Mouse (Mus musculus): ENCODE results near the gene Oip5. TPM values are rescaled to one million over a fixed set of nuclear protein-coding genes. Genes with fewer than 3 reads are reported as not detected.

The Oip5 gene
- polyA plus RNA-seq, 1 experiment: 1.4 TPM

GRCm38 (mm10) chr2:119591247-119591646 is 27.0 kb downstream of the Oip5 start:
- H3K27ac ChIP-seq (ENCODE audit: insufficient read depth, low read length): no peak overlapping the region
- no peak for TF ChIP-seq POLR2A (IDR thresholded peaks at IDR 0.05; ENCODE audit: extremely low read depth, insufficient read depth, low read length)
- TF ChIP-seq CTCF (IDR thresholded peaks at IDR 0.05; ENCODE audit: extremely low read depth, insufficient read depth, low read length): no peak
- H3K4me1 ChIP-seq (ENCODE audit: control insufficient read depth, insufficient read depth, low read length): peaks cover 3% of the 10 kb centered on the region
- no peak overlapping the region for H3K4me3 ChIP-seq (ENCODE audit: insufficient read depth, low read length)

GRCm38 (mm10) chr2:119587383-119587782 is 30.9 kb downstream of the Oip5 start:
- Histone ChIP-seq H3K4me3 (ENCODE audit: insufficient read depth, low read length) (no peak overlapping the region), H3K27ac (ENCODE audit: insufficient read depth, low read length) (no peak overlapping the region), H3K4me1 (ENCODE audit: control insufficient read depth, insufficient read depth, low read length) (no peaks in the 10 kb centered on the region)
- TF ChIP-seq CTCF (IDR thresholded peaks at IDR 0.05; ENCODE audit: extremely low read depth, insufficient read depth, low read length): peak; percentile 60
- no peak for TF ChIP-seq POLR2A (IDR thresholded peaks at IDR 0.05; ENCODE audit: extremely low read depth, insufficient read depth, low read length)

GRCm38 (mm10) chr2:119584282-119584681 is 34.0 kb downstream of the Oip5 start:
- no peak overlapping the region for H3K27ac ChIP-seq (ENCODE audit: insufficient read depth, low read length)
- no peak overlapping the region for H3K4me3 ChIP-seq (ENCODE audit: insufficient read depth, low read length)
- H3K4me1 ChIP-seq (ENCODE audit: control insufficient read depth, insufficient read depth, low read length): no peaks in the 10 kb centered on the region
- TF ChIP-seq CTCF (IDR thresholded peaks at IDR 0.05; ENCODE audit: extremely low read depth, insufficient read depth, low read length): no peak
- no peak for TF ChIP-seq POLR2A (IDR thresholded peaks at IDR 0.05; ENCODE audit: extremely low read depth, insufficient read depth, low read length)

- TF ChIP-seq CTCF (IDR thresholded peaks at IDR 0.05; ENCODE audit: extremely low read depth, insufficient read depth, low read length) (no peak), POLR2A (IDR thresholded peaks at IDR 0.05; ENCODE audit: extremely low read depth, insufficient read depth, low read length) (no peak)
- no peaks in the 10 kb centered on the region for H3K4me1 ChIP-seq (ENCODE audit: control insufficient read depth, insufficient read depth, low read length)
- no peak overlapping the region for H3K4me3 ChIP-seq (ENCODE audit: insufficient read depth, low read length)
- no peak overlapping the region for H3K27ac ChIP-seq (ENCODE audit: insufficient read depth, low read length)
Measured at GRCm38 (mm10) chr2:119583439-119583838, 34.8 kb downstream of the Oip5 start.

GRCm38 (mm10) chr2:119581571-119581970 is 36.7 kb downstream of the Oip5 start:
- TF ChIP-seq CTCF (IDR thresholded peaks at IDR 0.05; ENCODE audit: extremely low read depth, insufficient read depth, low read length) (no peak), POLR2A (IDR thresholded peaks at IDR 0.05; ENCODE audit: extremely low read depth, insufficient read depth, low read length) (no peak)
- no peak overlapping the region for H3K4me3 ChIP-seq (ENCODE audit: insufficient read depth, low read length)

GRCm38 (mm10) chr2:119572471-119572870 is 45.8 kb downstream of the Oip5 start:
- Histone ChIP-seq H3K4me3 (ENCODE audit: insufficient read depth, low read length) (no peak overlapping the region), H3K4me1 (ENCODE audit: control insufficient read depth, insufficient read depth, low read length) (no peaks in the 10 kb centered on the region), H3K27ac (ENCODE audit: insufficient read depth, low read length) (no peak overlapping the region)
- no peak for TF ChIP-seq CTCF (IDR thresholded peaks at IDR 0.05; ENCODE audit: extremely low read depth, insufficient read depth, low read length)
- TF ChIP-seq POLR2A (IDR thresholded peaks at IDR 0.05; ENCODE audit: extremely low read depth, insufficient read depth, low read length): no peak

More at GRCm38 (mm10) chr2:119581571-119581970, 36.7 kb downstream of the Oip5 start:
- H3K4me1 ChIP-seq (ENCODE audit: control insufficient read depth, insufficient read depth, low read length): no peaks in the 10 kb centered on the region
- H3K27ac ChIP-seq (ENCODE audit: insufficient read depth, low read length): no peak overlapping the region

GRCm38 (mm10) chr2:119566182-119566855 is 52.0 kb downstream of the Oip5 start:
- Histone ChIP-seq H3K4me1 (ENCODE audit: control insufficient read depth, insufficient read depth, low read length) (no peaks in the 10 kb centered on the region; the same call in 1 of the 2 replicates), H3K27ac (ENCODE audit: insufficient read depth, low read length) (no peak overlapping the region), H3K4me3 (ENCODE audit: insufficient read depth, low read length) (no peak overlapping the region)
- TF ChIP-seq POLR2A (IDR thresholded peaks at IDR 0.05; ENCODE audit: extremely low read depth, insufficient read depth, low read length): no peak
- no peak for TF ChIP-seq CTCF (IDR thresholded peaks at IDR 0.05; ENCODE audit: extremely low read depth, insufficient read depth, low read length)

GRCm38 (mm10) chr2:119565284-119565683 is 53.0 kb downstream of the Oip5 start:
- H3K4me3 ChIP-seq (ENCODE audit: insufficient read depth, low read length): no peak overlapping the region
- TF ChIP-seq POLR2A (IDR thresholded peaks at IDR 0.05; ENCODE audit: extremely low read depth, insufficient read depth, low read length) (no peak), CTCF (IDR thresholded peaks at IDR 0.05; ENCODE audit: extremely low read depth, insufficient read depth, low read length) (no peak)
- no peaks in the 10 kb centered on the region; the same call in 1 of the 2 replicates for H3K4me1 ChIP-seq (ENCODE audit: control insufficient read depth, insufficient read depth, low read length)
- no peak overlapping the region for H3K27ac ChIP-seq (ENCODE audit: insufficient read depth, low read length)

GRCm38 (mm10) chr2:119561794-119562193 is 56.5 kb downstream of the Oip5 start:
- no peak overlapping the region for H3K27ac ChIP-seq (ENCODE audit: insufficient read depth, low read length)
- peaks cover 2% of the 10 kb centered on the region for H3K4me1 ChIP-seq (ENCODE audit: control insufficient read depth, insufficient read depth, low read length)
- no peak overlapping the region for H3K4me3 ChIP-seq (ENCODE audit: insufficient read depth, low read length)
- TF ChIP-seq CTCF (IDR thresholded peaks at IDR 0.05; ENCODE audit: extremely low read depth, insufficient read depth, low read length): no peak
- TF ChIP-seq POLR2A (IDR thresholded peaks at IDR 0.05; ENCODE audit: extremely low read depth, insufficient read depth, low read length): no peak

Other genes with a start within 250 kb of the Oip5 start
- 14.6 and 14.8 TPM in 2 replicates for gene Ino80, start 140.8 kb downstream of the Oip5 start, polyA plus RNA-seq (2012; rRNA removed)
- gene Exd1, start 70.8 kb downstream of the Oip5 start, polyA plus RNA-seq (2012; rRNA removed): 0.75 and 1.1 TPM in 2 replicates
- gene Chp1, start 70.8 kb downstream of the Oip5 start, polyA plus RNA-seq (2012; rRNA removed): 129 and 130 TPM in 2 replicates
- gene Nusap1, start 171 bp downstream of the Oip5 start, polyA plus RNA-seq (2012; rRNA removed): 0.30 and 0.61 TPM in 2 replicates
- 21.0 and 21.5 TPM in 2 replicates for gene Ndufaf1, start 44.4 kb upstream of the Oip5 start, polyA plus RNA-seq (2012; rRNA removed)
- 38.5 and 39.7 TPM in 2 replicates for gene Rtf1, start 56.6 kb upstream of the Oip5 start, polyA plus RNA-seq (2012; rRNA removed)
- gene Itpka, start 123.9 kb upstream of the Oip5 start, polyA plus RNA-seq (2012; rRNA removed): 251 and 279 TPM in 2 replicates
- 63.2 and 74.8 TPM in 2 replicates for gene Ltk, start 142.0 kb upstream of the Oip5 start, polyA plus RNA-seq (2012; rRNA removed)
- 14.6 and 15.4 TPM in 2 replicates for gene Rpap1, start 169.1 kb upstream of the Oip5 start, polyA plus RNA-seq (2012; rRNA removed)
- gene Tyro3, start 179.3 kb upstream of the Oip5 start, polyA plus RNA-seq (2012; rRNA removed): 164 and 169 TPM in 2 replicates

All from cortical plate, adult 2 months (tissue).